Mouse (Mus musculus) brain, embryonic 14.5 days (tissue): ENCODE data around the gene Ppp1r11.

Experiments used
- CTCF ChIP-seq: fragments of 200-500 bp; IDR thresholded peaks from 2 replicates; pipeline ENCODE4 v1.5.1; 2012; ENCODE audit warnings: inconsistent platforms, mild to moderate bottlenecking, moderate library complexity, borderline replicate concordance; ENCODE audit not compliant: insufficient read depth, insufficient read length; ENCODE audit errors: extremely low read depth
- POLR2A ChIP-seq: fragments of 200-500 bp; IDR thresholded peaks from 2 replicates; pipeline ENCODE4 v1.6.1; 2012; ENCODE audit warnings: mild to moderate bottlenecking, inconsistent platforms, borderline replicate concordance; ENCODE audit not compliant: poor library complexity, insufficient read depth, insufficient read length, severe bottlenecking; ENCODE audit errors: extremely low read depth

DNA sequence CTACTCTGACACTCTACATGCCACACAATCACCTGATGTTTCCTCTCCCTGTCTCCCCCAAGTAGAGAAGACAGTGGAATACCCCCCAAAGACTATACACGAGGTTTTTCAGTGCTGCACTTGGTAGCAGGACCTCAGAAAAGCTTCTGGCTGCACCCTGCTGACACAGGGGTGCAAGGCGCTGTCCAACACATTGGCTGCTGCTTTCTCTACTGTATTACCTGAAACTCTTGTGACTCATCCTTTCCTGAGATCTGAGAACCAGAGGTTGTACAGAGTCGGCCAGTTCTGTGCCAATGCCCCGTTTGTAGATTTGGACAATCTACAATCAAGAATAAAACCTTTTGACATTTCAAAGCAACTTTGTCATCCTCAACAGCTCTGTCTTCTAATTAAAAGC is 41.7 kb downstream of the Ppp1r11 start:
- TF ChIP-seq POLR2A (no peak), CTCF (no peak)
